Mouse (Mus musculus): ENCODE results near the gene Hist2h3c1.
A peak's percentile ranks its signal among the peaks of the same experiment; 100 is the strongest.

- TF ChIP-seq CTCF (IDR thresholded peaks at IDR 0.05; ENCODE audit: borderline replicate concordance, control insufficient read depth, extremely low read depth, insufficient read depth, low read length, poor library complexity) (no peak), POLR2A (IDR thresholded peaks at IDR 0.05; ENCODE audit: control insufficient read depth, extremely low read depth, insufficient read depth, low read length, poor library complexity) (peak; percentile 67)
Observed at GRCm38 (mm10) chr3:96197129-96197749, 49.2 kb upstream of the Hist2h3c1 start.

Measured in thymus, adult 2 months (tissue).